ENCODE assay signal across 22 mouse cellular contexts in the genomic region with DNA sequence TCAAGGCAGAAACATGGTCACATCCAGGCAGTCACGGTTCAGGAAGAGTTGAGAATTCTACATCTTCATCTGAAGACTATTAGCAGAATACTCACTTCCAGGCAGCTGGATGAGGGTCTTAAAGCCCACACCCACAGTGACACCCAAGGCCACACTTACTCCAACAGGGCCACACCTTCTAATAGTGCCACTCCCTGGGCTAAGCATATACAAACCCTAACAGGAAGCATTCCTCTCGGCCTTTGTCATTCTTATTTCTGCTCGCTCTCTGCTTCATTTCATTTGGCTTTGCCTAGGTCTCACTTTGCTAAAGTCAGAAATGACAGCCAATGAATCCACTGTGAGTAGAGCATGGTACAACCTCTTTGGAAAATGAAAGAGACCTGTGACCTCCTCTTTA.
"Had no signal": no experiment of that assay in that cellular context is flagged by ENCODE, and none has a peak within 500 bp of the region (broad histone marks: within the 10 kb centered on the region; RNA-seq: fewer than 3 reads in every experiment).

No protein-coding gene starts in this region.

- H3K9ac ChIP-seq: limb, embryonic 12.5 days; limb, embryonic 15.5 days; liver, embryonic 14.5 days; liver, postnatal 0 days; lung, embryonic 15.5 days; stomach, embryonic 15.5 days had no signal

- H3K4me2 ChIP-seq: limb, embryonic 12.5 days; limb, embryonic 15.5 days; liver, embryonic 11.5 days; lung, embryonic 15.5 days; midbrain, embryonic 11.5 days; stomach, embryonic 15.5 days had no signal

- H3K4me1 ChIP-seq: limb, embryonic 12.5 days had no signal

- H3K4me3 ChIP-seq: left cerebral cortex, adult 2 months; limb, embryonic 12.5 days; limb, embryonic 15.5 days; lung, embryonic 15.5 days; stomach, embryonic 15.5 days had no signal

- DNase-seq: kidney, adult 18-20 months; kidney, adult 9 months; kidney, postnatal 14 days; kidney, postnatal 4 days; layer of hippocampus, adult 9-11 months; layer of hippocampus, postnatal 36 days; liver, postnatal 0 days; lung, postnatal 14 days; lung, postnatal 4 days; midbrain, embryonic 14.5 days; right cerebral cortex, adult 18-20 months; right cerebral cortex, postnatal 14 days; right cerebral cortex, postnatal 4 days; thymus, postnatal 25 days had no signal

- ATAC-seq: liver, postnatal 0 days had no signal

- H3K27me3 ChIP-seq: limb, embryonic 12.5 days; limb, embryonic 15.5 days; lung, embryonic 15.5 days; stomach, embryonic 15.5 days had no signal

- H3K36me3 ChIP-seq: limb, embryonic 12.5 days; limb, embryonic 15.5 days; lung, embryonic 15.5 days; stomach, embryonic 15.5 days had no signal

- H3K9me3 ChIP-seq: limb, embryonic 12.5 days; limb, embryonic 15.5 days; lung, embryonic 15.5 days; stomach, embryonic 15.5 days had no signal

- H3K27ac ChIP-seq: limb, embryonic 12.5 days; limb, embryonic 15.5 days; liver, embryonic 14.5 days; lung, embryonic 15.5 days; stomach, embryonic 15.5 days had no signal
